Mouse (Mus musculus): ENCODE data around the gene Sp2.

- no peak for TF ChIP-seq CTCF (conservative IDR thresholded peaks at IDR 0.05; ENCODE audit: low read length)
- TF ChIP-seq POU5F1 (IDR thresholded peaks at IDR 0.05; ENCODE audit: borderline replicate concordance, low read length) = no peak
Measured at GRCm38 (mm10) chr11:96986463-96986862, 3.7 kb upstream of the Sp2 start.
